Mouse (Mus musculus) G1E (cell line): Measurements from ENCODE around the gene Cd300ld3.

Source experiments
- CTCF ChIP-seq: IDR thresholded peaks from 2 replicates; pipeline ENCODE4 v1.5.1; 2012; ENCODE audit warnings: low read depth, low read length, inconsistent platforms, mixed read lengths
- POLR2AphosphoS5 ChIP-seq: IDR thresholded peaks from 2 replicates; pipeline ENCODE4 v1.6.1; 2012; ENCODE audit warnings: low read depth, low read length, inconsistent platforms; ENCODE audit not compliant: insufficient replicate concordance
- TAL1 ChIP-seq: conservative IDR thresholded peaks from 2 replicates; pipeline ENCODE4 v1.6.1; 2012; ENCODE audit warnings: low read depth, low read length, inconsistent platforms, mixed read lengths

DNA sequence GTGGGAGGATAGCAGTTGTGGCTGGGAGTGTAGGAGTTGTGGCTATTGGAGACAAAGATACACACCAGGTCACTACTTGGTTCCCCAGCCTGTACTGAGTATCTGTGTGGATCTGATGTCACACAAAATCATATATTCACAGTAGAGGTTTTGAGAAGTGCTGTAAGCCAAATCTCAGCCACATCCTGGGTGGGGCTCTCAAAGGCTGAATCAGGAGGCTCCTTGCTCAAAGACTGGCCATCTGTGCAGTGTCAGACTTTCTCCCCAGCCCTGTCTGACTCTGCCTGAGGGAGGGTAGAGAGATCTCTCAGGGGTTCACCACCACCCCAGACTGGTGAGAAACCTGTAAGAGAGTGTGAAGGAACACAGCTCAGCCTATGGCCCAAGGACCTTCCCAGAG, 6.3 kb upstream of the Cd300ld3 start:
- TF ChIP-seq CTCF (no peak), POLR2AphosphoS5 (no peak), TAL1 (no peak)
